Mouse (Mus musculus): ENCODE data around the gene Atp2a1. TPM values are rescaled to one million over a fixed set of nuclear protein-coding genes. Genes with fewer than 3 reads are reported as not detected.

Gene Atp2a1
- polyA plus RNA-seq, 1 experiment from 2014 or later: not detected

- under 1% methylated on average over 22 of the region's 23 CpGs for WGBS
- Histone ChIP-seq H3K4me3 (ENCODE audit: low read depth, low read length) (peak overlapping the region; percentile 12; the same call in 1 of the 2 replicates), H3K9ac (ENCODE audit: low read length) (peak overlapping the region; percentile 43), H3K27ac (ENCODE audit: low read depth, low read length) (peak overlapping the region; percentile 37; the same call in 1 of the 2 replicates), H3K36me3 (ENCODE audit: control insufficient read depth, insufficient read depth, low read length) (no peaks in the 10 kb centered on the region), H3K27me3 (ENCODE audit: control insufficient read depth, insufficient read depth, low read length) (no peaks in the 10 kb centered on the region), H3K4me2 (ENCODE audit: low read depth, low read length, severe bottlenecking) (peak overlapping the region; percentile 50), H3K4me1 (replicated peaks; ENCODE audit: control insufficient read depth, insufficient read depth, low read length) (no peaks in the 10 kb centered on the region), H3K9me3 (ENCODE audit: control insufficient read depth, low read length) (no peaks in the 10 kb centered on the region; the same call in 1 of the 2 replicates)
- DNase-seq (ENCODE audit: low spot score) (peak; percentile 91), ATAC-seq (replicated peaks; ENCODE audit: low FRiP score) (peak; percentile 84)
These were observed 19.5 kb upstream of the Atp2a1 start for GRCm38 (mm10) chr7:126482392-126482871.

DNA sequence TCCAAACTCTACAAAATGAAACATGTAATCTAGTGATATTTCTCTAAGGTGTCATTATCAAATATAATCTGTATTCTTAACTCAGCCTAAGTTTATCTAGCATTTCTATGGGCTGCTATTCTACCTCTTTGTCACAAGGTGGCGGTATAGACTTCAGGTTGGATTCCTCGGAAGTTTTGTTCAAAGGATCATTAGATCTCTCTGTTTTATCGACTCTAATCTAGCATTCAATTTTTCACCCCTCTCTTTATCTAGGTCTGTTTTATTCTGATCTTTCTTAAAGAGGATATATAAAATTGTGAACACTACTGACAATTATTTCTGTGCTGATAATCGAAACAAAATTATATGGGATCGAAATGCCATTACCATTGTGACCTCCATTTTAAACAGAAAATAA, 18.8 kb upstream of the Atp2a1 start:
- DNase-seq (ENCODE audit: low spot score): no peak
- WGBS: 24% methylated on average over 5 of the region's 5 CpGs
- H3K27me3 ChIP-seq (ENCODE audit: control insufficient read depth, insufficient read depth, low read length): no peaks in the 10 kb centered on the region
- H3K4me1 ChIP-seq (replicated peaks; ENCODE audit: control insufficient read depth, insufficient read depth, low read length): no peaks in the 10 kb centered on the region
- no peaks in the 10 kb centered on the region; the same call in 1 of the 2 replicates for H3K9me3 ChIP-seq (ENCODE audit: control insufficient read depth, low read length)
- ATAC-seq (replicated peaks; ENCODE audit: low FRiP score): no peak
- H3K4me2 ChIP-seq (ENCODE audit: low read depth, low read length, severe bottlenecking): no peak overlapping the region
- no peak overlapping the region for H3K4me3 ChIP-seq (ENCODE audit: low read depth, low read length)
- H3K36me3 ChIP-seq (ENCODE audit: control insufficient read depth, insufficient read depth, low read length): no peaks in the 10 kb centered on the region
- no peak overlapping the region for H3K9ac ChIP-seq (ENCODE audit: low read length)
- H3K27ac ChIP-seq (ENCODE audit: low read depth, low read length): no peak overlapping the region

- H3K4me3 ChIP-seq (ENCODE audit: low read depth, low read length): peak within 1 kb of the TSS; percentile 92
- DNase-seq (ENCODE audit: low spot score) (peak; percentile 92), ATAC-seq (replicated peaks; ENCODE audit: low FRiP score) (peak; percentile 91)
- H3K4me2 ChIP-seq (ENCODE audit: low read depth, low read length, severe bottlenecking): peak within 1 kb of the TSS; percentile 88
- no peaks in the 10 kb centered on the region for H3K9me3 ChIP-seq (ENCODE audit: control insufficient read depth, low read length)
- no peaks in the 10 kb centered on the region for H3K27me3 ChIP-seq (ENCODE audit: control insufficient read depth, insufficient read depth, low read length)
- peaks cover 6% of the 10 kb centered on the region; the same call in 1 of the 2 replicates for H3K36me3 ChIP-seq (ENCODE audit: control insufficient read depth, insufficient read depth, low read length)
- under 1% methylated on average over 52 of the region's 53 CpGs for WGBS
- H3K27ac ChIP-seq (ENCODE audit: low read depth, low read length): peak within 1 kb of the TSS; percentile 91
- peak within 1 kb of the TSS; percentile 94 for H3K9ac ChIP-seq (ENCODE audit: low read length)
- H3K4me1 ChIP-seq (replicated peaks; ENCODE audit: control insufficient read depth, insufficient read depth, low read length): peaks cover 6% of the 10 kb centered on the region; the same call in 1 of the 2 replicates
These were observed 12.2 kb upstream of the Atp2a1 start, which contains the start of gene Sh2b1 for GRCm38 (mm10) chr7:126474993-126475581. Gene Sh2b1, minus strand, starts transcription at chr7:126475424.

DNA sequence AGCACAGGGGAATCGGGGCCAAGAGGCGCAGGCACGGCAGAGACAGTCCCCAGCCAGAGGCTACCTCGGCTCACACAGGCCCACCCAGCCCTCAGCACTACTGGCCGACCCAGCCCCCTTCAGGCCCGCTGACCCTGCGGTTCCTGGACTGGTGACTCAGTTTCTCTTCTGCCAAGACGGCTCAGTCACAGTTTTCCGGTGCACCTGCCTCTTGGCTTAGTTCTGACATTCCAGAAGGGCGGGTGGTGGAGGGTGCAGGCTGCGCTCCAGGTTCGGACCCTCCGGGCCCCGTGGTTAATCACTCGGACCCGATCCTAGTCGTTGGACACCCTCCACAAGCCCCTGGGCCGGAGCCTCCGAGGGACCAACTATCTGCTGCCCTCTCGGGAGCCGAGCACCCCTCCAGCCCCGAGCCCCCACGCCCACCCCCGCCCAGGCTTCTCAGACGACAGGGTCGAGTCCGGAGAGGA, 11.6 kb upstream of the Atp2a1 start:
- peaks cover 6% of the 10 kb centered on the region; the same call in 1 of the 2 replicates for H3K36me3 ChIP-seq (ENCODE audit: control insufficient read depth, insufficient read depth, low read length)
- whole genome bisulfite sequencing: 1% methylated on average over 27 of the region's 27 CpGs
- H3K9me3 ChIP-seq (ENCODE audit: control insufficient read depth, low read length): no peaks in the 10 kb centered on the region
- DNase-seq (ENCODE audit: low spot score) (no peak), ATAC-seq (replicated peaks; ENCODE audit: low FRiP score) (peak; percentile 62)
- H3K27ac ChIP-seq (ENCODE audit: low read depth, low read length): peak overlapping the region; percentile 91
- H3K9ac ChIP-seq (ENCODE audit: low read length): peak overlapping the region; percentile 94
- peak overlapping the region; percentile 92 for H3K4me3 ChIP-seq (ENCODE audit: low read depth, low read length)
- H3K4me1 ChIP-seq (replicated peaks; ENCODE audit: control insufficient read depth, insufficient read depth, low read length): peaks cover 6% of the 10 kb centered on the region; the same call in 1 of the 2 replicates
- peak overlapping the region; percentile 88 for H3K4me2 ChIP-seq (ENCODE audit: low read depth, low read length, severe bottlenecking)
- H3K27me3 ChIP-seq (ENCODE audit: control insufficient read depth, insufficient read depth, low read length): no peaks in the 10 kb centered on the region

GRCm38 (mm10) chr7:126473470-126474086, 10.7 kb upstream of the Atp2a1 start:
- peaks cover 6% of the 10 kb centered on the region; the same call in 1 of the 2 replicates for H3K4me1 ChIP-seq (replicated peaks; ENCODE audit: control insufficient read depth, insufficient read depth, low read length)
- no peak for ATAC-seq (replicated peaks; ENCODE audit: low FRiP score)
- DNase-seq (ENCODE audit: low spot score): no peak
- H3K9ac ChIP-seq (ENCODE audit: low read length): peak overlapping the region; percentile 20; the same call in 1 of the 2 replicates
- peaks cover 12% of the 10 kb centered on the region; the same call in 1 of the 2 replicates for H3K36me3 ChIP-seq (ENCODE audit: control insufficient read depth, insufficient read depth, low read length)
- WGBS: 88% methylated on average over 9 of the region's 9 CpGs
- no peak overlapping the region for H3K27ac ChIP-seq (ENCODE audit: low read depth, low read length)
- H3K27me3 ChIP-seq (ENCODE audit: control insufficient read depth, insufficient read depth, low read length): no peaks in the 10 kb centered on the region
- no peaks in the 10 kb centered on the region for H3K9me3 ChIP-seq (ENCODE audit: control insufficient read depth, low read length)
- peak overlapping the region; percentile 88; the same call in 1 of the 2 replicates for H3K4me2 ChIP-seq (ENCODE audit: low read depth, low read length, severe bottlenecking)
- H3K4me3 ChIP-seq (ENCODE audit: low read depth, low read length): peak overlapping the region; percentile 92; the same call in 1 of the 2 replicates

DNA sequence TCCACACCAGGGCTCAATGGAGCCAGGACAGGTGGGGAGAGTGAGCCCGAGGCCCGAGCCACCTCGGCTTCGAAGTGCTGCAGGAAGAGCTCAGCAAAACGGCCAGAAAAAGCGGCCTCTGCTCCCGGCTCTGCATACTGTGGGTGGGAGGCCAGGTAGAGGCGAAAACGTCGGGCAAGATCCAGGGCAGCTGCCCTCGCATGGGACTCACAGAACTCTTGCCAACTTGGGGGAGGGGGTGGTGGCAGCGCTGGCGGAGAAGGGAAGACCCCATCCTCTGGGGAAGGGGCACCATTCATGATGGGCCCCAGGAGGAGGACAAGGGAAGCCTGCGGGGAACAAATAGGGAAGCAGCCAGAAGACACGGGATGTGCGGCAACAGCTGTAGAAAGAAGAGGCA, 9.8 kb upstream of the Atp2a1 start:
- H3K36me3 ChIP-seq (ENCODE audit: control insufficient read depth, insufficient read depth, low read length): peaks cover 15% of the 10 kb centered on the region; the same call in 1 of the 2 replicates
- no peaks in the 10 kb centered on the region for H3K9me3 ChIP-seq (ENCODE audit: control insufficient read depth, low read length)
- ATAC-seq (replicated peaks; ENCODE audit: low FRiP score) (no peak), DNase-seq (ENCODE audit: low spot score) (no peak)
- WGBS: 95% methylated on average over 16 of the region's 16 CpGs
- H3K9ac ChIP-seq (ENCODE audit: low read length): no peak overlapping the region
- H3K27me3 ChIP-seq (ENCODE audit: control insufficient read depth, insufficient read depth, low read length): no peaks in the 10 kb centered on the region
- no peak overlapping the region for H3K27ac ChIP-seq (ENCODE audit: low read depth, low read length)
- H3K4me2 ChIP-seq (ENCODE audit: low read depth, low read length, severe bottlenecking): no peak overlapping the region
- peaks cover 6% of the 10 kb centered on the region; the same call in 1 of the 2 replicates for H3K4me1 ChIP-seq (replicated peaks; ENCODE audit: control insufficient read depth, insufficient read depth, low read length)
- H3K4me3 ChIP-seq (ENCODE audit: low read depth, low read length): no peak overlapping the region

- H3K4me2 ChIP-seq (ENCODE audit: low read depth, low read length, severe bottlenecking): no peak overlapping the region
- no peaks in the 10 kb centered on the region for H3K27me3 ChIP-seq (ENCODE audit: control insufficient read depth, insufficient read depth, low read length)
- H3K4me3 ChIP-seq (ENCODE audit: low read depth, low read length): no peak overlapping the region
- H3K36me3 ChIP-seq (ENCODE audit: control insufficient read depth, insufficient read depth, low read length): peaks cover 15% of the 10 kb centered on the region; the same call in 1 of the 2 replicates
- no peaks in the 10 kb centered on the region for H3K9me3 ChIP-seq (ENCODE audit: control insufficient read depth, low read length)
- 85% methylated on average over 13 of the region's 13 CpGs for WGBS
- H3K9ac ChIP-seq (ENCODE audit: low read length): no peak overlapping the region
- H3K27ac ChIP-seq (ENCODE audit: low read depth, low read length): no peak overlapping the region
- H3K4me1 ChIP-seq (replicated peaks; ENCODE audit: control insufficient read depth, insufficient read depth, low read length): peaks cover 6% of the 10 kb centered on the region; the same call in 1 of the 2 replicates
- no peak for ATAC-seq (replicated peaks; ENCODE audit: low FRiP score)
- DNase-seq (ENCODE audit: low spot score): no peak
These were observed 9.4 kb upstream of the Atp2a1 start for GRCm38 (mm10) chr7:126472306-126472705.

- Histone ChIP-seq H3K9me3 (ENCODE audit: control insufficient read depth, low read length) (no peaks in the 10 kb centered on the region), H3K4me2 (ENCODE audit: low read depth, low read length, severe bottlenecking) (no peak overlapping the region), H3K4me3 (ENCODE audit: low read depth, low read length) (no peak overlapping the region), H3K36me3 (ENCODE audit: control insufficient read depth, insufficient read depth, low read length) (peaks cover 15% of the 10 kb centered on the region; the same call in 1 of the 2 replicates), H3K27me3 (ENCODE audit: control insufficient read depth, insufficient read depth, low read length) (no peaks in the 10 kb centered on the region), H3K4me1 (replicated peaks; ENCODE audit: control insufficient read depth, insufficient read depth, low read length) (peaks cover 6% of the 10 kb centered on the region; the same call in 1 of the 2 replicates), H3K27ac (ENCODE audit: low read depth, low read length) (no peak overlapping the region), H3K9ac (ENCODE audit: low read length) (no peak overlapping the region)
- no peak for ATAC-seq (replicated peaks; ENCODE audit: low FRiP score)
- DNase-seq (ENCODE audit: low spot score): no peak
- 94% methylated on average over 4 of the region's 4 CpGs for WGBS
These were observed 8.9 kb upstream of the Atp2a1 start for GRCm38 (mm10) chr7:126471853-126472252.

Measured in forebrain, embryonic 11.5 days (tissue).